Mouse (Mus musculus) embryonic facial prominence, embryonic 15.5 days (tissue): ENCODE measurements around the gene Fmnl1. TPM values are rescaled to one million over a fixed set of nuclear protein-coding genes. Genes with fewer than 3 reads are reported as not detected.
A peak's percentile ranks its signal among the peaks of the same experiment; 100 is the strongest.

Source experiments
- ATAC-seq: fragments of 200-750 bp; cut with Nextera tagmentation; 2 replicates; pipeline ENCODE4 v1.8.0; 2017; ENCODE audit warnings: low read depth, moderate TSS enrichment; ENCODE audit not compliant: insufficient number of reproducible peaks, low FRiP score, low TSS enrichment
- H3K27ac ChIP-seq: fragments of 300-500 bp; sonication (generic); replicated peaks from 2 replicates; pipeline ENCODE4 v1.5.1; 2015; ENCODE audit warnings: mild to moderate bottlenecking, inconsistent platforms
- H3K27me3 ChIP-seq: fragments of 300-500 bp; sonication (generic); 2 replicates; pipeline ENCODE4 v1.6.1; 2015; ENCODE audit warnings: inconsistent platforms
- H3K36me3 ChIP-seq: fragments of 300-500 bp; sonication (generic); 2 replicates; pipeline ENCODE4 v1.6.1; 2015; ENCODE audit warnings: mild to moderate bottlenecking, inconsistent platforms
- H3K4me1 ChIP-seq: fragments of 300-500 bp; sonication (generic); 2 replicates; pipeline ENCODE4 v1.6.1; 2015; ENCODE audit warnings: inconsistent platforms
- H3K4me2 ChIP-seq: fragments of 300-500 bp; sonication (generic); replicated peaks from 2 replicates; pipeline ENCODE4 v1.6.1; 2015; ENCODE audit warnings: mild to moderate bottlenecking, inconsistent platforms
- H3K4me3 ChIP-seq: fragments of 300-500 bp; sonication (generic); replicated peaks from 2 replicates; pipeline ENCODE4 v1.5.1; 2015; ENCODE audit warnings: mild to moderate bottlenecking, inconsistent platforms
- H3K9ac ChIP-seq: fragments of 300-500 bp; sonication (generic); 2 replicates; pipeline ENCODE4 v1.6.1; 2015; ENCODE audit warnings: inconsistent platforms
- H3K9me3 ChIP-seq: fragments of 300-500 bp; sonication (generic); replicated peaks from 2 replicates; pipeline ENCODE4 v1.6.1; 2016; ENCODE audit warnings: inconsistent platforms
- WGBS: fragments of 180-500 bp; shearing (Covaris S2); methylation state at CpG from one replicate; pipeline ENCODE4 v1.1.7; 2015; 5-methylcytosine and 5-hydroxymethylcytosine counted together
- polyA plus RNA-seq: library from polyadenylated mRNA; unstranded; fragments of >200 nt; fragmentation: Nextera tagmentation; extraction: Ambion mirVana; gene quantifications from 2 replicates; pipeline ENCODE4 v1.2.1, GENCODE M21; 2015

The Fmnl1 gene
- polyA plus RNA-seq, 1 experiment from 2014 or later = 2.7 TPM

DNA sequence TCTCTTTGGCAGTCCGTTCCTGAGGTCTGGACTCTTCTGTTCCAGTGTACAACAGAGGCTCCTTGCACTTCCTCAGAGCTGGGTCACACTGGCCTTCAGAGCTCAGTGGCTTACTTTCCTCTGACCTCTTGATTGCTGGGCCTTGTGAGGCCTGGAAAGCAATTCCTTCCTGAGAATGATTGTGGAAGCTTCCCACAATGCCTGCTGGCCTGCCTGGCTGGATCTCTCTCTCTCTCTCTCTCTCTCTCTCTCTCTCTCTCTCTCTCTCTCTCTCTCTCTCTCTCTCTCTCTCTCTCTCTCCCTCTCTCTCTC, 29.0 kb upstream of the Fmnl1 start:
- Histone ChIP-seq H3K27ac (peak overlapping the region; percentile 88), H3K4me2 (no peak overlapping the region), H3K9me3 (no peaks in the 10 kb centered on the region), H3K36me3 (peaks cover 13% of the 10 kb centered on the region), H3K4me1 (peaks cover 44% of the 10 kb centered on the region), H3K27me3 (no peaks in the 10 kb centered on the region), H3K9ac (no peak overlapping the region), H3K4me3 (no peak overlapping the region)
- 43% methylated on average over 1 of the region's 1 CpGs for WGBS
- ATAC-seq = no peak

DNA sequence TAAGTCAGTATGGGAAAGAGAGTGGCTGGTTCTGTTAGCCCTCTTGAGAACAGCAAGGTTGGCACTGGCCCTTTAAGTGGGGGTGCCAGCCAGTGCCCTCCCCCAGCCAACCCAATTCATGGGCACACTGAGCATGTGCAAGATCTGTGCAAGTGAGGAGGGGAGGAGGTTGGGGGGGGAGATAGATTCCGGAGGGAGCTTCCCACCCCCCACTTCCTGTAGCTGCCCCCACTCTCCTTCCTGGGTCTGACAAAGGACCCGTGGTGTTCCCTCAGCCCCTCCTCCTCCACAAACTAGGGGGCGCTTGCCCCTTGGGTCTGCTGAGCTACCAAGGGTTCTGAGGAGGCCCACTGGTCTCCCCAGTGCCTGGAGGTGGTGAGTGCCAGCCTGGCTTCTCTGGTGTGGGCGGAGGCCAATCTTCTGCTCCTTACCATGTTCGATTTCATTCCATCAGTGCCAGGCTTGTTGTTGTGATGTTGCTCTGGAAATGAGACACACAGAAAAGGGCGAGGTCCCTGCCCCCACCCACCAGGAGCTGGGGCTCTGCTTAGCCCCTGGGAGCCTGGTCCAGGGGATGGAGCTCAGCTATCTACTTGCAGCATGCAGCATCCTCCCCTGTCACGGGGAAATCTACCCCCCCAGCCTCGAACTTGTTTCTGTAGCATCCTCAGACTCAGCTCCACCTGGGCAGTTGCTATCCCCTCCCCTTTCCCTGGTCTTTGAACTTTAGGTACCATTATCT, 28.3 kb upstream of the Fmnl1 start:
- H3K4me3 ChIP-seq = peak overlapping the region; percentile 35
- H3K27ac ChIP-seq = peak overlapping the region; percentile 88
- H3K9me3 ChIP-seq = no peaks in the 10 kb centered on the region
- H3K36me3 ChIP-seq = peaks cover 13% of the 10 kb centered on the region
- H3K9ac ChIP-seq = peak overlapping the region; percentile 18; the same call in 1 of the 2 replicates
- ATAC-seq = peak; percentile 85
- WGBS = 22% methylated on average over 8 of the region's 8 CpGs
- peaks cover 44% of the 10 kb centered on the region for H3K4me1 ChIP-seq
- H3K27me3 ChIP-seq = no peaks in the 10 kb centered on the region
- H3K4me2 ChIP-seq = peak overlapping the region; percentile 50

DNA sequence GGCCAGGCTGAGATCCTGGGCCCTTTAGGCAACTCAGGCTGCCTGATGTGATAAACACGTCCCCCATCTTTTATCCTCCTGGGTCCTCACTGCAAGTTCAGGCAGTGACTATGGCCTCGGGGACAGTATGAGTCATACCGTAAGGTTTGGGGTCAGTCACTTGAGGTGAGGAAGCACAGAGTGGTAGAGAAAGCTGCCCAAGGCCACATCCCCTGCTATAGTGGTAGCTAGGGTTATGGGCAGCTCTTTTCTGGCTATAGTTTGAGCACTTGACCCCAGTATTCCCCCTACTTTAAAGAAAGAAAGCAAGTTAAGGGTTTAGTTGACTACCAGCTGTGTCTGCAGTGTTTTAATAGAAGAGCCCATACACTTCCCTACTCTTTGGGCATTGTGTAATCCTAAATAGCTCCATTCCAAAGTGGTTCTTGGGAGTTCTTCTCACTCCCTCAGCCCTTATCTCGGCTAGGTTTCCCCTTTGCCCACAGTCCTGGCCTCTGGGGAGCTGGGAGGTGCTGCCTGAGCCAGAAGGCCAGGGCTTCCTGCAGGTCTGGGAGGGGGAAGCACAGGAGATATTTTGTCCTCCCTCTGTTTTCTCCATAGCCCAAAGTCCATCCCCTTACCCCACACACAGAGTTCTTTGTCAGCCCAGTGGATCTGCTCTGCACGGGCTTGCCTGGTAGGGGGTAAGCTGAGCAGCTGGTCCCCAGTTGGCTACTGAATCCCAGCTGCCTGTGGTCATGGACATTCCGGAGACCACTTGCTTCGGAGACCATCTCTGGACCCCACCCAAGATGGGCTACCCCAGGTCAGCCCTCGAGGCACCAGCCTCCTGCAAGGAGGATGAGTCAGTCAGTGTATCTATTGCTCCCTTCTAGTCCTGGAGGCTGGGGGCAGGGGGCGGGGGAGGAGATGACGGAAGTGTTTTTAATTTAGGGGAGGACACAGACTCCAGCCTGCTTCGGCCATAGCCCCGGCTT, 26.3 kb upstream of the Fmnl1 start:
- no peaks in the 10 kb centered on the region for H3K27me3 ChIP-seq
- peak overlapping the region; percentile 58 for H3K27ac ChIP-seq
- no peak for ATAC-seq
- no peaks in the 10 kb centered on the region for H3K36me3 ChIP-seq
- H3K4me3 ChIP-seq = no peak overlapping the region
- H3K9ac ChIP-seq = no peak overlapping the region
- H3K9me3 ChIP-seq = no peaks in the 10 kb centered on the region
- WGBS = 35% methylated on average over 12 of the region's 12 CpGs
- peaks cover 44% of the 10 kb centered on the region for H3K4me1 ChIP-seq
- no peak overlapping the region for H3K4me2 ChIP-seq

DNA sequence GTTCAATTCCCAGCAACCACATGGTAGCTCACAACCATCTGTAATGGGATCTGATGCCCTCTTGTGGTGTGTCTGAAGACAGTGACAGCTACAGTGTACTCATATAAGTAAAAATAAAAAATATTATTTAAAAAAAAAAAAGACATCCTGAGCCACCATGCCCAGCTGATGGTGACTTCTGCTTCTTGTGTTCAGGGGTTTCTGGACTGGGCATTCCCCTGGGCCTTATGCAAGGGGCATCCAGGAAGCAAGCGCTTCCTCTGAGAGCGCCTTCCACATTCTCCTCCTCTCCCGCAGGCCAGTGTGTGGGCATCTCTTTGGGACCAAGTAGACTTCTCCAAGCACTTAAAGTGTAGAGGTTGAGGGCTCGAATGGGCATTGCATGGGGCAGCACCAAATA, 24.5 kb upstream of the Fmnl1 start:
- Histone ChIP-seq H3K4me1 (peaks cover 32% of the 10 kb centered on the region), H3K4me2 (no peak overlapping the region), H3K27ac (no peak overlapping the region), H3K9ac (no peak overlapping the region), H3K4me3 (no peak overlapping the region), H3K27me3 (no peaks in the 10 kb centered on the region), H3K36me3 (no peaks in the 10 kb centered on the region), H3K9me3 (no peaks in the 10 kb centered on the region)
- no peak for ATAC-seq
- WGBS = 87% methylated on average over 4 of the region's 4 CpGs

DNA sequence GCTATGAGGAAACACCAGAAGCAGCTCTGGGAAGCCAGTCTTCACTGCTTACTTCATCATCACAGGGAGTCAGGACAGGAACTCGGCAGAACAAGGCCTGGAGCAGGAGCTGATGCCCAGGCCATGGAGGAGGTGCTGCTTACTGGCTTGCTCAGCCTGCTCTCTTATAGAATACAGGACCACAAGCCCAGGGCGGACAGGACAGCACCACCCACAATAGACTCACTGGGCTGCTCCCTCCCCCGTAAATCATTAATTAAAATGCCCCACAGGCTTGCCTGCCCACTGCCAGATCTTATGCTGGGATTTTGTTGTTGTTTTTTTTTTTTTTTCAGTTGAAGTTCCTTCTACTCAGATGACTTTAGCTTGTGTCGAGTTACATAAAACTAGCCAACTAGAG, 23.1 kb upstream of the Fmnl1 start:
- Histone ChIP-seq H3K4me3 (no peak overlapping the region), H3K36me3 (no peaks in the 10 kb centered on the region), H3K4me1 (peaks cover 20% of the 10 kb centered on the region), H3K27ac (no peak overlapping the region), H3K9ac (no peak overlapping the region), H3K4me2 (no peak overlapping the region), H3K9me3 (no peaks in the 10 kb centered on the region), H3K27me3 (no peaks in the 10 kb centered on the region)
- WGBS = 62% methylated on average over 4 of the region's 4 CpGs
- ATAC-seq = no peak

DNA sequence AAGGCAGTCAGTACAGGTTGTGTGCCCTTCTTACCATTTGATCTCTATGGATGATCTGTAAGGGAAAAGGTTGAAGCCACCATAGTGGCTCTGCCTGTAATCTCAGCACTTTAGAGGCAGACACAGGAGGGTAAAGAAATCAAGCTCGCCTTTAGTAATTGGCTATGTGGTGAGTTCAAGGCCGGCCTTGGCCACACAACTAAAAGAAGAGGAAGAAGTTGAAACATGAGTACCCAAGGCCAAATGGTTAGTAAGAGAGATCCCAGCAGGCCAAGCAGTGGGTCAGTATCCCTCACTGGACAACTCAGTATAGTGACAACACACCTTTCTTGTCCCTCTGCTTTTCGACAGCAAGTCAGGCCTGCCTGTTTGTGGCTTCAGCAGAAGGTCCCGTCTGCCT, 21.1 kb upstream of the Fmnl1 start:
- Histone ChIP-seq H3K4me2 (no peak overlapping the region), H3K9me3 (no peaks in the 10 kb centered on the region), H3K4me1 (peaks cover 7% of the 10 kb centered on the region; the same call in 1 of the 2 replicates), H3K4me3 (no peak overlapping the region), H3K9ac (no peak overlapping the region), H3K36me3 (no peaks in the 10 kb centered on the region), H3K27ac (no peak overlapping the region), H3K27me3 (no peaks in the 10 kb centered on the region)
- no peak for ATAC-seq
- 93% methylated on average over 4 of the region's 4 CpGs for WGBS

DNA sequence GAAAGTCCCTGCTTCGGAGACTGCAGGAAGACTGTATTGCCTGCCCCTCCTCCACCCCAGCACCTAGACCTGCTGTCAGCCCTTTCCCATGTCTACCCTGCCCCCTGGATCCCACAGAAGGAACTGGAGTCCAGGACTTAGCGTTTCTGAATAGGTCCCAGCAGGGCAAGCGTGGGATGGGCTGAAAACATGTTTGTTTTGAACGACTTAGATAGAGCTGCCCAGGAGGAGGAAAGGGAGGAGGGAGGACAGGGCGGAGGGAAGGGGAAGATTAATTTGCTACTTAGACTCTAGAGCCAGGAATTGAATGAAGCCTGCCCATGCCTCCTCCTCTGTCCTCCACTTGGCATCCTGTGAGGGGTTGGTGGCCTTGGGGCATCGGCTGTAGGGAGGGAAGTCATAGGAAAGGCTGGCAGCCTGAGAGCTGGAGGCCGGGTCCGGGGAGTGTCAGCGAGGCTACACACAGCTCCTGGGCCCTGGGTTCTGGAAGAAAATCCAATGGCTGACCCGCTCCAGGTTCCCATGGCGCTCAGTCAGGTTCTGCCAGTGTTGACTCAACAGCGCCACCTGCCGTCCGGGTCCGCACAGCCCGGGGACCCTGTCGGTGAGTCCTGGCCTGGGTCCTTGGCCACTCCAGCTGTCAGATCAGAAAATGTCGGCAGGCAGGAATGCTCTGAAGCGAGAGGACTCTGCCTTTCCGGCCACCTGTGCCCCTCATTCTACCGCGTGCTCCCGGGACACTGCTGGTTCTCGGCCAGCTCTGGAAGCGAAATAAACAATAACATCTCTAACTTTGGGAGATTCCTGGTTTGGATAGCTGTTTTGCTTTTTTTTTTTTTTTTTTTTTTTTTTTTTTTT, 12.1 kb upstream of the Fmnl1 start:
- 2% methylated on average over 25 of the region's 25 CpGs for WGBS
- Histone ChIP-seq H3K27ac (peak overlapping the region; percentile 66), H3K4me3 (peak overlapping the region; percentile 34), H3K9ac (no peak overlapping the region; the same call in 1 of the 2 replicates), H3K4me1 (peaks cover 7% of the 10 kb centered on the region), H3K27me3 (no peaks in the 10 kb centered on the region), H3K36me3 (no peaks in the 10 kb centered on the region), H3K4me2 (peak overlapping the region; percentile 63), H3K9me3 (no peaks in the 10 kb centered on the region)
- ATAC-seq = peak; percentile 92

DNA sequence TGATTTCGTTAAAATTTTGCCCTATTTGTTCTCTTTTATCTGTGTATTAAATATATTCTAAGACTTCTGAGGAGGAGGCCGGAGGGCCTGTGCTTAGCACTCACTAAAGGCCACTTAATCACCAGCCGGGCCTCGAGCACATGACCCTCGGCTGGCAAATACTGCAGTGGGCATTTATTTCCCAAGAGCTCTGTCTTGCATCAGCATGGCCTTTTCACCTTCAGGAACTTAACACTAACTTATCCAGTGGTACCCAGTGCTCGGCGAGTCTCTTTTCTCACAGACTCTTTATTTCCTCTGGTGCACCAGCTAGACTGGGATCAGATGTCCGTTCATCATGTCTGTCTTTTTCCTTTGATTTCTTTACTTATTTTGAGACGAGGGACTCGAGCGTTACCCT, 10.2 kb upstream of the Fmnl1 start:
- ATAC-seq = no peak
- Histone ChIP-seq H3K4me2 (no peak overlapping the region), H3K27me3 (no peaks in the 10 kb centered on the region), H3K9me3 (no peaks in the 10 kb centered on the region), H3K4me3 (no peak overlapping the region), H3K36me3 (no peaks in the 10 kb centered on the region), H3K4me1 (peaks cover 7% of the 10 kb centered on the region), H3K27ac (no peak overlapping the region), H3K9ac (no peak overlapping the region)
- 87% methylated on average over 11 of the region's 11 CpGs for WGBS

DNA sequence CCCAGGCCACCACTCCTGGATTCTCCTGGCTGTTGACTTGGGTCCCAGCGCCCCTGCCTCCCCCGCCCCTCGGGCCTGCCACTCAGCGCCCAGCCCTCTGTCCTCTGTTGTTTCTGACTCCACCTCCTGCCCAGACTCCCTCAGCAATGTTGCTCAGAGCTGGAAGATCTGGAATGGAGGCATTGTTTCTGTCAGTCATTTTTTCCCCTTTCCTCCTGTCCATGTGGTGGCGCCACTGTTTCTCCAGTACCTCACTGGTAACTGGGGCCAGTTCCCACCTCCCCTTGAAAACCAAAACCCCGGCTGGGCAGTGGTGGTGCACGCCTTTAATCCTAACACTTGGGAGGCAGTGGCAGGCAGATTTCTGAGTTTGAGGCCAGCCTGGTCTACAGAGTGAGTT, 9.5 kb upstream of the Fmnl1 start:
- no peak overlapping the region for H3K4me3 ChIP-seq
- no peaks in the 10 kb centered on the region for H3K9me3 ChIP-seq
- H3K4me2 ChIP-seq = no peak overlapping the region
- H3K27me3 ChIP-seq = no peaks in the 10 kb centered on the region
- H3K27ac ChIP-seq = no peak overlapping the region
- no peak overlapping the region for H3K9ac ChIP-seq
- H3K36me3 ChIP-seq = no peaks in the 10 kb centered on the region
- no peak for ATAC-seq
- peaks cover 7% of the 10 kb centered on the region for H3K4me1 ChIP-seq
- 77% methylated on average over 7 of the region's 7 CpGs for WGBS

DNA sequence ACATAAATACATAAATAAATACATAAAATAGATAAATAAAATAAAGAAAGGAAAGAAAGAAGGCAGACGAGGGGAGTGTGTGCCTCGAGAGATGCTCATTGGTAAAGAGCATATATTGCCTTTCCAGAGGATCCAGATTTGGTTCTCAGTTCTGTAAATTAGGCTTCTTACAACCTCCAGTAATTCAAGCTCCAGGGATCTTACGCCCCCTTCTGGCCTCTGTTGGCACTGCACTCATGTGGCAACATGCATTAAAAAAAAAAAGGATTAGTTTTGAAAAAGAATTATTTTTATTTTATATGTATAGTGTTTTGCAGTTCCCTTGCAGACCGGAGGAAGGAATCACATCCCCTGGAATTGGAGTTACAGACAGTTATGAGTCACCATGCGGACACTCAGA, 8.8 kb upstream of the Fmnl1 start:
- no peak overlapping the region for H3K27ac ChIP-seq
- no peaks in the 10 kb centered on the region for H3K36me3 ChIP-seq
- H3K9ac ChIP-seq = no peak overlapping the region
- peaks cover 7% of the 10 kb centered on the region for H3K4me1 ChIP-seq
- no peak for ATAC-seq
- WGBS = 85% methylated on average over 5 of the region's 5 CpGs
- H3K27me3 ChIP-seq = no peaks in the 10 kb centered on the region
- H3K4me2 ChIP-seq = no peak overlapping the region
- no peaks in the 10 kb centered on the region for H3K9me3 ChIP-seq
- no peak overlapping the region for H3K4me3 ChIP-seq

DNA sequence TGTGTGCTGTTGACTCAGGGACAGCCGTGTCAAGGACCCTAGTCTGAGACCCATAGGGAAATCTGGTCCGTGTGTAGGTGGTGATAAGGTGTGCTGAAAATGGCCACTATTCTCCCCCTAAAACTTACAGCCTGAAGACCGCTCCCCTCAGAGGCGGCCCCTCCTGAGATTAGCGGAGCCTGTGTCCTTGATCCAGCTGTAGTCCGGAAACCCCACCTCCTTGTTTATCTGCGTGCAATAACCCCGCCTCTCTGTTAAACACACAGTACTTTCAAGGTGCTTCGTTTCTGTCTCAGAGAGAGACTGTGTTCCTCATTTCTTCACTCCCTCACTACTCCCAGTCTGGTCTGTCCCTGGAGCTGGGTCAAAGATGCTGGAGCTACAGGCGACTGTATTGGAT, 6.5 kb upstream of the Fmnl1 start:
- WGBS = 30% methylated on average over 10 of the region's 10 CpGs

More for the DNA sequence above, 6.5 kb upstream of the Fmnl1 start:
- peaks cover 9% of the 10 kb centered on the region for H3K27me3 ChIP-seq
- H3K9ac ChIP-seq = no peak overlapping the region
- ATAC-seq = no peak
- no peaks in the 10 kb centered on the region for H3K36me3 ChIP-seq
- H3K4me2 ChIP-seq = no peak overlapping the region
- H3K27ac ChIP-seq = no peak overlapping the region
- no peak overlapping the region for H3K4me3 ChIP-seq
- no peaks in the 10 kb centered on the region for H3K4me1 ChIP-seq
- H3K9me3 ChIP-seq = no peaks in the 10 kb centered on the region
